Comparison of ENCODE assay signal across 8 mouse cellular contexts in the genomic region with DNA sequence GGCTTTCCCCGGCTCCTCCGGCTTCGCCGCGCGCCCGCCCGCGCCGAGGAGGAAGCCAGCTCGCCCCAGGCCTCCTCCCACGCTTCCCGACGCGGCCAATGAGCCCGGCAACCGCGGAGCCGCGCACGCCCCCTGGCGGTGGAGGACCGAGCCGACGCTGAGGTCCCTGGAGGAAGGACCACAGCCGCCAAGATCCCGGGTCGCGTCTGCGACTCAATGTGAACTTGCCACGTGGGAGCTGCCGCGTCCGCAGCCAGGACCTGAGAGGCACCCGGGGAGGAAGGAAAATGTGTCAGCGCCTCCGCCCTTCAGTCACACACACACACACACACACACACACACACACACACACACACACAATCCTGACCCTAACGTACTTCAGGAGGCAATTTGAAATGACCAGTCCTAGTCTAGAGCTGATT. TPM values are rescaled to one million over a fixed set of nuclear protein-coding genes. Genes with fewer than 3 reads are reported as not detected.
DNase-seq lines count a peak whose midpoint lies in the region; ATAC-seq lines count a peak whose summit lies in the region.

A gene (minus strand): TSS at position 158 of the 422 bp plus-strand sequence.

- no peaks in the 10 kb centered on the region for H3K36me3 ChIP-seq in forebrain, embryonic 11.5 days (ENCODE audit: control insufficient read depth, insufficient read depth, low read length)
- H3K36me3 ChIP-seq in heart, embryonic 16.5 days (ENCODE audit: control insufficient read depth, insufficient read depth), result no peaks in the 10 kb centered on the region
- no peaks in the 10 kb centered on the region for H3K36me3 ChIP-seq in liver, embryonic 15.5 days (replicated peaks)
- H3K36me3 ChIP-seq in neural tube, embryonic 12.5 days, result no peaks in the 10 kb centered on the region

- H3K9me3 ChIP-seq in forebrain, embryonic 11.5 days (ENCODE audit: control insufficient read depth, low read length), result no peaks in the 10 kb centered on the region
- 0 out of 2 replicates have a peak, but pooled peaks cover 2% of the 10 kb centered on the region for H3K9me3 ChIP-seq in heart, embryonic 16.5 days (replicated peaks; ENCODE audit: control insufficient read depth, low read length)
- no peaks in the 10 kb centered on the region for H3K9me3 ChIP-seq in liver, embryonic 15.5 days (replicated peaks)
- no peaks in the 10 kb centered on the region for H3K9me3 ChIP-seq in neural tube, embryonic 12.5 days

- peak within 1 kb of the TSS; percentile 61 for H3K4me2 ChIP-seq in forebrain, embryonic 11.5 days (ENCODE audit: low read depth, low read length, severe bottlenecking)
- H3K4me2 ChIP-seq in heart, embryonic 16.5 days (ENCODE audit: low read depth, low read length), result peak within 1 kb of the TSS; percentile 75
- H3K4me2 ChIP-seq in liver, embryonic 15.5 days, result peak within 1 kb of the TSS; percentile 92
- H3K4me2 ChIP-seq in neural tube, embryonic 12.5 days (replicated peaks), result peak within 1 kb of the TSS; percentile 66

- H3K4me1 ChIP-seq in forebrain, embryonic 11.5 days (replicated peaks; ENCODE audit: control insufficient read depth, insufficient read depth, low read length), result no peaks in the 10 kb centered on the region
- 0 out of 2 replicates have a peak, but pooled peaks cover 3% of the 10 kb centered on the region for H3K4me1 ChIP-seq in heart, embryonic 16.5 days (ENCODE audit: control insufficient read depth, insufficient read depth, low read length)
- peaks cover 42% of the 10 kb centered on the region for H3K4me1 ChIP-seq in liver, embryonic 15.5 days (replicated peaks)
- no peaks in the 10 kb centered on the region; the same call in 1 of the 2 replicates for H3K4me1 ChIP-seq in neural tube, embryonic 12.5 days

- WGBS in forebrain, embryonic 11.5 days, result 2% methylated on average over 35 of the region's 38 CpGs
- under 1% methylated on average over 30 of the region's 38 CpGs for WGBS in heart, embryonic 16.5 days
- WGBS in liver, embryonic 15.5 days (ENCODE audit: insufficient replicate concordance), result 1% methylated on average over 29 of the region's 38 CpGs
- WGBS in neural tube, embryonic 12.5 days, result under 1% methylated on average over 31 of the region's 38 CpGs

- peak; percentile 92 for DNase-seq in c-Kit-positive CD71-negative TER-119-negative erythroid progenitor cells, embryonic 14.5 days (ENCODE audit: low read depth)
- peak; percentile 99 for DNase-seq in forebrain, embryonic 11.5 days (ENCODE audit: low spot score)
- peak; percentile 93 to 98 for DNase-seq in kidney, postnatal 36 days
- peak; percentile 78 for DNase-seq in telencephalon, adult 2 months (ENCODE audit: low read depth, low spot score)

- peak within 1 kb of the TSS; percentile 73 for H3K4me3 ChIP-seq in forebrain, embryonic 11.5 days (ENCODE audit: low read depth, low read length)
- H3K4me3 ChIP-seq in heart, embryonic 16.5 days (ENCODE audit: low read length), result peak within 1 kb of the TSS; percentile 83
- H3K4me3 ChIP-seq in liver, embryonic 15.5 days (replicated peaks), result peak within 1 kb of the TSS; percentile 72
- peak within 1 kb of the TSS; percentile 72 for H3K4me3 ChIP-seq in neural tube, embryonic 12.5 days

- H3K27me3 ChIP-seq in forebrain, embryonic 11.5 days (ENCODE audit: control insufficient read depth, insufficient read depth, low read length), result no peaks in the 10 kb centered on the region
- H3K27me3 ChIP-seq in heart, embryonic 16.5 days (ENCODE audit: control insufficient read depth, insufficient read depth, low read length), result no peaks in the 10 kb centered on the region
- no peaks in the 10 kb centered on the region for H3K27me3 ChIP-seq in liver, embryonic 15.5 days
- no peaks in the 10 kb centered on the region for H3K27me3 ChIP-seq in neural tube, embryonic 12.5 days (replicated peaks)

- no peak within 1 kb of the TSS for H3K27ac ChIP-seq in forebrain, embryonic 11.5 days (ENCODE audit: low read depth, low read length)
- H3K27ac ChIP-seq in heart, embryonic 16.5 days (ENCODE audit: low read length), result peak within 1 kb of the TSS; percentile 68
- H3K27ac ChIP-seq in liver, embryonic 15.5 days (replicated peaks), result peak within 1 kb of the TSS; percentile 73; the same call in 1 of the 2 replicates
- peak within 1 kb of the TSS; percentile 57; the same call in 1 of the 2 replicates for H3K27ac ChIP-seq in neural tube, embryonic 12.5 days

- peak; percentile 72 for ATAC-seq in CD4-positive, CD25-positive, alpha-beta regulatory T cell, adult 4 months
- ATAC-seq in forebrain, embryonic 11.5 days (replicated peaks; ENCODE audit: low FRiP score), result peak; percentile 99
- ATAC-seq in heart, embryonic 16.5 days (replicated peaks; ENCODE audit: extremely low read depth, insufficient read depth, low FRiP score), result peak; percentile 97
- ATAC-seq in liver, embryonic 15.5 days (ENCODE audit: insufficient read depth), result peak; percentile 91
- ATAC-seq in neural tube, embryonic 12.5 days (ENCODE audit: low FRiP score, low read depth), result peak; percentile 99

- peak within 1 kb of the TSS; percentile 83 for H3K9ac ChIP-seq in forebrain, embryonic 11.5 days (ENCODE audit: low read length)
- H3K9ac ChIP-seq in heart, embryonic 16.5 days (ENCODE audit: low read length), result peak within 1 kb of the TSS; percentile 85
- H3K9ac ChIP-seq in liver, embryonic 15.5 days, result peak within 1 kb of the TSS; percentile 64
- H3K9ac ChIP-seq in neural tube, embryonic 12.5 days, result peak within 1 kb of the TSS; percentile 89

RNA-seq across cellular contexts. Expression of the gene that starts here (rescaled TPM):
- polyA plus RNA-seq in CD4-positive, CD25-positive, alpha-beta regulatory T cell, adult 4 months (2017; shearing (Covaris generic)), result 100 to 1,000 TPM in 1 of 2 experiments, 10 to 100 TPM in 1; 99.1 to 129 TPM
- 34.2 and 35.1 TPM in 2 replicates for polyA plus RNA-seq in forebrain, embryonic 11.5 days (2014; fragmentation: Nextera tagmentation; extraction: Ambion mirVana)
- polyA plus RNA-seq in heart, embryonic 16.5 days (2015; fragmentation: Nextera tagmentation; extraction: Ambion mirVana), result 42.7 and 44.2 TPM in 2 replicates
- 15.0 and 16.3 TPM in 2 replicates for polyA plus RNA-seq in liver, embryonic 15.5 days (2015; fragmentation: Nextera tagmentation; extraction: Ambion mirVana)
- 27.1 and 30.5 TPM in 2 replicates for polyA plus RNA-seq in neural tube, embryonic 12.5 days (2016; fragmentation: Nextera tagmentation; extraction: Ambion mirVana)
